Mouse (Mus musculus): Measurements from ENCODE around the gene Adcy6. TPM values are rescaled to one million over a fixed set of nuclear protein-coding genes. Genes with fewer than 3 reads are reported as not detected.

Gene Adcy6
- polyA plus RNA-seq, 1 experiment = 1.6 TPM

GRCm38 (mm10) chr15:98631493-98631892 is 21.6 kb upstream of the Adcy6 start:
- no peak for TF ChIP-seq GATA1 (IDR thresholded peaks at IDR 0.05; ENCODE audit: low read length)
- TF ChIP-seq TAL1 (IDR thresholded peaks at IDR 0.05; ENCODE audit: low read length) = no peak
- H3K36me3 ChIP-seq (ENCODE audit: control insufficient read depth) = no peaks in the 10 kb centered on the region
- peaks cover 23% of the 10 kb centered on the region; the same call in 1 of the 2 replicates for H3K9me3 ChIP-seq (ENCODE audit: control insufficient read depth, low read length)
- peaks cover 19% of the 10 kb centered on the region for H3K4me1 ChIP-seq (ENCODE audit: control insufficient read depth)
- H3K4me3 ChIP-seq (replicated peaks) = no peak overlapping the region
- H3K27me3 ChIP-seq (ENCODE audit: control insufficient read depth) = peaks cover 100% of the 10 kb centered on the region

- Histone ChIP-seq H3K36me3 (ENCODE audit: control insufficient read depth) (no peaks in the 10 kb centered on the region), H3K4me3 (replicated peaks) (no peak within 1 kb of the TSS), H3K9me3 (ENCODE audit: control insufficient read depth, low read length) (peaks cover 22% of the 10 kb centered on the region; the same call in 1 of the 2 replicates), H3K4me1 (ENCODE audit: control insufficient read depth) (peaks cover 19% of the 10 kb centered on the region), H3K27me3 (ENCODE audit: control insufficient read depth) (peaks cover 100% of the 10 kb centered on the region)
- no peak for TF ChIP-seq GATA1 (IDR thresholded peaks at IDR 0.05; ENCODE audit: low read length)
- no peak for TF ChIP-seq TAL1 (IDR thresholded peaks at IDR 0.05; ENCODE audit: low read length)
Measured at GRCm38 (mm10) chr15:98630540-98630939, 20.7 kb upstream of the Adcy6 start, which contains the start of gene Cacnb3. Cacnb3 (plus strand) TSS chr15:98630840.

GRCm38 (mm10) chr15:98629464-98629863 is 19.6 kb upstream of the Adcy6 start:
- no peak overlapping the region for H3K4me3 ChIP-seq (replicated peaks)
- no peaks in the 10 kb centered on the region for H3K36me3 ChIP-seq (ENCODE audit: control insufficient read depth)
- peaks cover 15% of the 10 kb centered on the region for H3K4me1 ChIP-seq (ENCODE audit: control insufficient read depth)

GRCm38 (mm10) chr15:98628589-98629254 is 18.8 kb upstream of the Adcy6 start:
- H3K27me3 ChIP-seq (ENCODE audit: control insufficient read depth) = peaks cover 98% of the 10 kb centered on the region

More at GRCm38 (mm10) chr15:98629464-98629863, 19.6 kb upstream of the Adcy6 start:
- peaks cover 99% of the 10 kb centered on the region for H3K27me3 ChIP-seq (ENCODE audit: control insufficient read depth)
- TF ChIP-seq TAL1 (IDR thresholded peaks at IDR 0.05; ENCODE audit: low read length) (no peak), GATA1 (IDR thresholded peaks at IDR 0.05; ENCODE audit: low read length) (no peak)
- H3K9me3 ChIP-seq (ENCODE audit: control insufficient read depth, low read length) = peaks cover 21% of the 10 kb centered on the region; the same call in 1 of the 2 replicates

GRCm38 (mm10) chr15:98626487-98627212 is 16.8 kb upstream of the Adcy6 start:
- Histone ChIP-seq H3K4me1 (ENCODE audit: control insufficient read depth) (peaks cover under 1% of the 10 kb centered on the region; the same call in 1 of the 2 replicates), H3K4me3 (replicated peaks) (no peak overlapping the region), H3K9me3 (ENCODE audit: control insufficient read depth, low read length) (peaks cover 9% of the 10 kb centered on the region; the same call in 1 of the 2 replicates), H3K27me3 (ENCODE audit: control insufficient read depth) (peaks cover 98% of the 10 kb centered on the region), H3K36me3 (ENCODE audit: control insufficient read depth) (no peaks in the 10 kb centered on the region)
- no peak for TF ChIP-seq GATA1 (IDR thresholded peaks at IDR 0.05; ENCODE audit: low read length)
- no peak for TF ChIP-seq TAL1 (IDR thresholded peaks at IDR 0.05; ENCODE audit: low read length)

More at GRCm38 (mm10) chr15:98628589-98629254, 18.8 kb upstream of the Adcy6 start:
- no peak overlapping the region for H3K4me3 ChIP-seq (replicated peaks)
- H3K9me3 ChIP-seq (ENCODE audit: control insufficient read depth, low read length) = peaks cover 14% of the 10 kb centered on the region; the same call in 1 of the 2 replicates
- no peaks in the 10 kb centered on the region for H3K36me3 ChIP-seq (ENCODE audit: control insufficient read depth)
- TF ChIP-seq TAL1 (IDR thresholded peaks at IDR 0.05; ENCODE audit: low read length) = no peak
- no peak for TF ChIP-seq GATA1 (IDR thresholded peaks at IDR 0.05; ENCODE audit: low read length)
- H3K4me1 ChIP-seq (ENCODE audit: control insufficient read depth) = peaks cover 8% of the 10 kb centered on the region

- peaks cover 9% of the 10 kb centered on the region; the same call in 1 of the 2 replicates for H3K9me3 ChIP-seq (ENCODE audit: control insufficient read depth, low read length)
- no peaks in the 10 kb centered on the region for H3K36me3 ChIP-seq (ENCODE audit: control insufficient read depth)
- H3K27me3 ChIP-seq (ENCODE audit: control insufficient read depth) = peaks cover 98% of the 10 kb centered on the region
- H3K4me1 ChIP-seq (ENCODE audit: control insufficient read depth) = no peaks in the 10 kb centered on the region
- TF ChIP-seq GATA1 (IDR thresholded peaks at IDR 0.05; ENCODE audit: low read length) = no peak
- no peak for TF ChIP-seq TAL1 (IDR thresholded peaks at IDR 0.05; ENCODE audit: low read length)
- H3K4me3 ChIP-seq (replicated peaks) = no peak overlapping the region
Measured at GRCm38 (mm10) chr15:98626078-98626477, 16.2 kb upstream of the Adcy6 start.

GRCm38 (mm10) chr15:98623361-98623821 is 13.5 kb upstream of the Adcy6 start:
- Histone ChIP-seq H3K9me3 (ENCODE audit: control insufficient read depth, low read length) (peaks cover 7% of the 10 kb centered on the region; the same call in 1 of the 2 replicates), H3K4me3 (replicated peaks) (no peak overlapping the region), H3K4me1 (ENCODE audit: control insufficient read depth) (no peaks in the 10 kb centered on the region), H3K27me3 (ENCODE audit: control insufficient read depth) (peaks cover 95% of the 10 kb centered on the region), H3K36me3 (ENCODE audit: control insufficient read depth) (no peaks in the 10 kb centered on the region)
- no peak for TF ChIP-seq TAL1 (IDR thresholded peaks at IDR 0.05; ENCODE audit: low read length)
- no peak for TF ChIP-seq GATA1 (IDR thresholded peaks at IDR 0.05; ENCODE audit: low read length)

GRCm38 (mm10) chr15:98622721-98623120 is 12.8 kb upstream of the Adcy6 start:
- H3K4me3 ChIP-seq (replicated peaks) = no peak overlapping the region
- H3K9me3 ChIP-seq (ENCODE audit: control insufficient read depth, low read length) = peaks cover 8% of the 10 kb centered on the region; the same call in 1 of the 2 replicates
- no peaks in the 10 kb centered on the region for H3K36me3 ChIP-seq (ENCODE audit: control insufficient read depth)
- no peaks in the 10 kb centered on the region for H3K4me1 ChIP-seq (ENCODE audit: control insufficient read depth)
- TF ChIP-seq GATA1 (IDR thresholded peaks at IDR 0.05; ENCODE audit: low read length) (no peak), TAL1 (IDR thresholded peaks at IDR 0.05; ENCODE audit: low read length) (no peak)
- H3K27me3 ChIP-seq (ENCODE audit: control insufficient read depth) = peaks cover 95% of the 10 kb centered on the region

GRCm38 (mm10) chr15:98622199-98622598 is 12.3 kb upstream of the Adcy6 start:
- H3K4me3 ChIP-seq (replicated peaks) = no peak overlapping the region
- peaks cover 95% of the 10 kb centered on the region for H3K27me3 ChIP-seq (ENCODE audit: control insufficient read depth)

More at GRCm38 (mm10) chr15:98622199-98622598, 12.3 kb upstream of the Adcy6 start:
- TF ChIP-seq GATA1 (IDR thresholded peaks at IDR 0.05; ENCODE audit: low read length) = no peak
- no peak for TF ChIP-seq TAL1 (IDR thresholded peaks at IDR 0.05; ENCODE audit: low read length)
- H3K36me3 ChIP-seq (ENCODE audit: control insufficient read depth) = no peaks in the 10 kb centered on the region
- peaks cover 7% of the 10 kb centered on the region; the same call in 1 of the 2 replicates for H3K9me3 ChIP-seq (ENCODE audit: control insufficient read depth, low read length)
- H3K4me1 ChIP-seq (ENCODE audit: control insufficient read depth) = peaks cover 3% of the 10 kb centered on the region
